Mouse (Mus musculus) c-Kit-positive CD71-positive TER-119-positive erythroid progenitor cells, embryonic 14.5 days (primary cell): Measurements from ENCODE around the gene Clock.
A peak's percentile ranks its signal among the peaks of the same experiment; 100 is the strongest.

Source experiments
- DNase-seq: peaks from one replicate; pipeline ENCODE4 v3.0.0-alpha.2; 2013; ENCODE audit warnings: low spot score

The Clock gene

DNA sequence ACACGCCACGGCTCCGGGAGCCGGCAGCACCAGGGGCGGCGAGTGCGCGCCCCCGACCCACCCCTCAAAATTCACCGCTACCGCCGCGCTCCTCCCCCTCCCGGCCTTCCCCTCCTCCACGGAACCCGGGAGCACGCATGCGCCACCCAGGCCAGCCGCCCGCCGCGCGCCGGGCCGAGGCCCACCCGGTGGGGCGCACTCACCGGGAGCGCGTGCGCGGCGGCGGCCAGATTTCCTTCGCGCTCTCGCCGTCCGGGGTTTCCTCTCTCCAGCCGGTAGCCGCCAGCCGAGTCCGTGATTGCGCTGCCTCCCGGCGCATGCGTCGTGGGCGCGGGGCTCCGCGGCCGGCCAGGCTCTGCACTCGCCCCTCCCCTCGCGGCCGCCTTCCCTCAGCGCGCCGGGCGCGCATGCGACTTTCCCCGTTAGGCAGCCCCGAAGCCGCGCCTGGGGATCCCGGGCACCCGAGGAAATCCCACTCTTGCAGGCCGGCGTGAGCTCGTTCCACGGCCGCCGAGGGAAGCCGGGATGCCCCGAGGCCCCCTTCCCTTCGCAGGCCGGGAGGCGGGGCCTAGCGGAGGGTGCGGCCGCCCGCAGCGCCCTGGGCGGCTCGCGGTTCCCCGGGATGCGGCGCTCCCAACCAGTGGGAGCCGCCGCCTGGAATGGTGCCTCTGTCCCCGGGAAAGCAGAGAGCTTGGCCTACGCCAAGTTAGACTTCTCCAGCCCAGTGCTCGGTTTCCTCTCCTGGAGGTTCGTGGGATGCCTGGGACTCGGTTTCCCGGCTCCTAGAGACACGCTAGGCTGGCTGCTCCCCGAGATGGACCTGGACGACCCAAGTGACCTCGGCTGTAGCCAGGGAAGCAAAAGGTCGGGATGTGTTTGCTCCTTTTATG, at the start of gene Clock:
Clock (minus strand) TSS at position 341 of the 890 bp plus-strand sequence.
- peak; percentile 60 for DNase-seq

DNA sequence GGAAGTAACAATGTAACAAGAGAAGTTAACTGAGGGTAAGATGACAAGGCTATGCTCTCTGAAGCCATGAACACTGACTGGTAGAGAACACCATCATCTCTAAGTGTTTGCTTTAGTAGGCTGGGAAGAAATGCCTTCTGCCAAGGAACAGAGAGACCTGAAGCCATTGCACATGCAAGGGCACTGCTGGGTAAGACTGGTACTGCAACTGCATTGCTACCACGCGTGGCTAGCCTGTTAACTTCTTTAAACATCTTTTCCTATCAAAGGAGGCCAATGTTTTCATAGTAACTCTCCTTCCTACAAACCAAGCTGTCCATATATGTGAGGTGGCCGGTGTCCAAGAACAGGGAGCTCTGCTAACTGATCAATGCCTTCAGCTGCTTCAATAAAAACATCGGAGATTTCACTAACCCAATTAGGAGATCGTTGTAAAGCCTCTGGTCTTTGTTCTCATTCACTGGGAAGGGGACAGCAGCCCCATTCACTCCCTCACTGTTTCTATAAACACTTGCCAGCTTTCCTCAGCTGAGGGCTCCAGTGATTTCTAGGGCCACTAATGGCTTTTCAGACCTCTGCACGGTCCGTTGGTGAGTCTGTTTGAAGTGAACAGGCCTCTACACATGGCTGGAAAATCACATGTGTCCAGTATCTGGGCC, 47.5 kb upstream of the Clock start:
- no peak for DNase-seq

DNA sequence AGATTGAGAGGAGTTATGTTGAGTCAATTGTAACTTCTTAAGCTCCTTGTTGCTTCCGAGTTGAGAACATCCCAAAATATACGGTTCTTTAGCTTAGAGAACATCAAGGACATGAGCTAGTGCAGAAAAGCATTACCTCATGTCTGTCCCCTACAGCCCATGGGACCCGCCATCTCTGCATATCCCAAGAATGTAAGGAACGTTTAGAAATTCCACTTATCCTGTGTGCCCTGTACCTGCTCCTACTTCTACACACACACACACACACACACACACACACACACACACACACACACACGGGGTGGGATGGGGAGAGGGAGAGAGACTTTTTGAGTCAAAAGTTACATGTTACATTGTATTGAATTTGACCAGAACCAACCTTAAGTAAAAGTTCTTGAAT, 46.9 kb upstream of the Clock start:
- no peak for DNase-seq

DNA sequence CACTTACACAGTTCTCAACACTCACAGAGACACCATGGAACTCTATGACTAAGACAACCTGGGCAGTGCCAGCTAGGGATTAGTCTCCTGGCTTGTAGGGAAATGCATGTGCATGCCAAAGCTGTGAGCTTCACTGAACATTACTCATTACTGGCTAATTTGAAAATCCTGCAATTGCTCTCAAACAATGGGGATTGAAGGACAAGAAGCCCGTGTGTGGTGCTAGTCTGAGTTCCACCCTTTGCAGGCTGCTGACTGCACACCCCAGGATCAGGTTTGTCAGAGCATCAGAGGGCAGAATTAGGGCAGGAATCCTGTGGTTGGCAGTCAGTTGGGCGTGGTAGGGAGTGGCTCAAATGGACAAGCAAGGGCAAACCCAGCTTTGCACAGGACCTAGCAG, 41.5 kb upstream of the Clock start:
- no peak for DNase-seq

DNA sequence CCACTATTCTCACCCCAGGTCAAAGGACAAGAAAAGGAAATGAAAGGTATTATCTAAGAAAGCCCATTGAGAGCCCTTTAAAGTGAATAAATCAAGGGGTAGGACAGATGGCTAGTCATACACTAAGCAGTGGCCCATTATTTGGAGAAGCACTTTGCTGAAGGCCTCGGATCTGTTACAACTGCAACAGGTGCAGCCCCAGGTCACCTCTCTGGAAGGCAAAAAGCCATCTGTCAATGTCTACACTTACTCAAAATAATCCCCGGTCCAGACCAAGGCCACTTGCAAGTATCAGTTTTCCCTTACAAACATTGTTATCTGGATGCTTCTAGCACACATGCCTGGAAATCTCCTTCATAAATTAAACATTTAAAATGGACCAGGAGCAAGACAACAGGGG, 36.3 kb upstream of the Clock start:
- no peak for DNase-seq

DNA sequence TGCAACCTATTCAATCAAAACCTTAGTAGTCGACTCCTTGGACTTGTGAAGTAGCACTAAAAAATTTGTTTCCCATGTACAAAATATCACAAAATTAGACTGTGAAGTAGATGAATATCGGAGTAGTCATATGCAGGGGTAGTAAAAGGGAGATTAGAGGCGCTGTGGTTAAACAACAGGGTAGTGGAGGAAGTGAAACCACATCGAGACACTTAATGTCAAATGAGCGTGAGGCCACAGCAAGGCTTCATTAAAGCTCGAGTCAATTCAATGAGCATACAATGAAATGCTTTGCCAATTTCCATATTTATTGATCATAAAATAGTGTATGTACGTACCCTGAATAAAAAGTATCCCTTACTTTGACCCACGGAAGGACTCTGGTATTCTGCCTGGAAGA, 32.5 kb upstream of the Clock start:
- DNase-seq: no peak

DNA sequence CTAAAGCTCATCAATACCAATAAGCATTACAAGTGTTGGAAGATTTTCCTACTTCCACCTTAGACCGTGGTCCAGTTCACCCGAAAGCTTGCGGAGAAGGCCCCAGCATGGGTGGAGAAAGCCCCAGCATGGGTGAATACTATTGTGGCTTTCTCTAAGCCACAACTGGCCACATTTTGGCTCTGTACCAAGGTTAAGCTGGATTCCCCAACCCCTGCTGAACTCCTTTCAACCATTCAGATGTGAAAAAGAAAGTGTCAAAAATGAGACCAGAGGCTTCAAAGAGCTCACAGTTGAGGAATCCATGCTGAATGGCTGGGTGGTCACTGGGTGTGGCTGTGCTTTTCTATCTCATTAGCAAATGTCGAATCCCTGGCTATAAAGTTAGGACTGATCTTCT, 29.2 kb upstream of the Clock start:
- no peak for DNase-seq

DNA sequence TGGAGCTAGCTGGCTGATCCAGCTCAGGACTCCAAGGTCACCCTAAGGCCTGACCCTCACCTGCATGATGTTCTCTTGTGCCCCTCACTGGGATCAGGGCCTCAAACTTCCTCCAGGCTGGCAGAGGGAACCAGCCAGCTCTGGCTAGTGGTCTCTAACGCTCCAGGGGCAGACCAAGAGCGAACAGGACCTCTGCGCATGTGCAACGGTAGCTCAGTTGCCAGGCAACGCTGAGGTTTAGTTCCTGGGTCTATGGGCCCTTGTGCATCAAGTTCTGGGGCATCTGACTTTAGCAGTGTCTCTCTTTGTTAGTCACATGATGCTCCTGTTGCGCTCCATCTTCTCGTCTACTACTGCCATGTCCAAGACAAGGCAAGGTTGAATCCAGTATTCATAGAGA, 26.4 kb upstream of the Clock start, which contains the start of gene Pdcl2:
Pdcl2 (minus strand) TSS at position 204 of the 400 bp plus-strand sequence.
- no peak for DNase-seq

DNA sequence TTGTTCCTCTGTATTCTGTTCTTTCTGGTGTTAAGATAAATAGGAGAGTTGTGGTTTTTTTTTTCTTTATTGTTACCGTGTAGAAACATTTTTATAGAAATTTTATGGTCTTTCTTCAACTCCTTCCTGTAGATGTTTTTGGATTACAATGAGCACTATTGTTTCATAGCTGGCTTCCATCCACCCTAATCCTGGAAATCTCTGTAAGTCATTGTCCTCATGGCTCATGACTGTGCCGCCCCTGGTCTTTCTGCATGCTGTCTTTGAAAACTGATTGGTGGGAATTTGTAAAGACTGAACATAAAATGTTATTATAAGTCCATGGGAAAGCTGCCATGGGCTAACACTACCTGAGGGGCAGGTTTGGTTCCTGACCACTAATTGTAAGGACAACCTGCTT, 22.7 kb upstream of the Clock start:
- no peak for DNase-seq

DNA sequence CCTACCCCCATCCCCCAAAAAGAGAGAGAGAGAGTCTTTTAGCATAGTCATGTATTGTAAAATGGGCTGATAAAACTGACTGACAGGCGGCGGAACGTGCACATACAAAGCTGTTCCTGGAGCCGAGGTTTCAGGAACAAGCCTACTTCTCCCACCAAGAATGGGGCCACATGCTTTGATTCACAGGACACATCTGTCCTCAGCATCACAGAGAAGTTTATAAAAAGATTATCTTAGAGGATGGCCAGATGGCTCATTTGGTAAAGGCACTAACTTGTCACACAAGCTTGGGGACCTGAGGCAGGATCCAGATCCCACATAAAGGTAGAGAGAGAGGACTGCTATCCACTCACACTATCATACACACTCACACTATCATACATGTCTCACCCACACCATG, 20.5 kb upstream of the Clock start:
- DNase-seq: no peak

DNA sequence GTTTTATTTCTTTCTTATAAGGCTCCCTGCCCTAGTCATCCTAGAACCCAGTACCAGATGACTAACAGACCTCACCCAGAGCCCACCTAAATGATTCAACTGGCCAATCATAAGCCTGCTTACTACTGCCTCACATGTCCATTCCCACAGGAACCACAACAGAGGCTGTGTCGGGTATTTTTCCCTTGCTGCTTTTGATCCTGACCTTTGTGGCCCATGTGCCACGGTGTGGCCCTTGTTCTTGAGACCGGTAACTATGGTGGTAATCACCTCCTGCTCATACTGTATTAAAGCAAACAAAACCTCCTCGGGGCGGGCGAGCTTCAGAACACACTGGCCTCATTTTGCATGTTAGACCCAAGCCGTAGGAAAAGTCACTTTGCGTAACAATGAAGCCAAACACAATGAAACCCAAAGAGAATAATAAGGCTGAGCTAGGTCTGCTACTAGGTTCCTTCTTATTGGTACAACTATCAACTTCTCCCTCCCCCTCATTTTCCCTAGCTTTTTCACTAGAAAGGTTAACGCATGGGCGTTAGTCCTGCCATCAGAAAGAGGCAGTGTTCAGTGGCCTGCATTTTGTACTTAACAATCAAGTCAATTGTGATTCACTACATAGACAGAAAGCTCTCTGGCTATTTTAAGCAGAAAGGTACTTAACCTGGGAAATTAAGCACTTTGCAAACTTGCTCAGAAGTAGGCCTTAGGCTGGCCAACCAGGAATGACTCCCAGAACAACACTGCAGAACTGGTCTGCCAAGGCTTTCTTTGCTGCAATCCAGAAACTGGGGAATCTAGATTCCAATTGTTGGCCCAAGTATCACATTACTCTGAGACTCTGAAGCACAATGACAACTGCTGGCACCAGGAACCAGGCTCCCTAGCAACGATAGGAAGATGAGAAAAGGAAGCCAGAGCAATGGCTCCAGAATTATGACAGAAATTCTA, 16.9 kb upstream of the Clock start:
- no peak for DNase-seq

DNA sequence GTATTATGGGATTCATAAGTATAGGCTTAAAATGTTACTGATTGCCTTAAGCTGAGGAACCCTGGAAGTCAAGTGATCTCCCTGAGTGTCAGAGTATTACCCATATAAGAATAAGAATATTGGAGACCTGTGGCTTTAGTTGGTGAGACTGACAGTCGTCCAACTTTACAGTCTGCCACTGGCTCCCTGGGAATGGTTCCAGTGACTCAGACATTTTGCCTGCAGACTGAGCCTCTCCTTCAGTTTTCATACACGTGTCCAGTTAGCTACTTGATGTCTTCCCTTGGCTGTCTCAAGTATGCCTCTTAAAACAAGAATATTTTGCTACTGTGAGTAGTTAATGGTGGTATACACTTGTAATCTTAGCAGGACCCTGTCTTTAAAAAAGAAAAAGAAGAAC, 3.6 kb upstream of the Clock start:
- no peak for DNase-seq

DNA sequence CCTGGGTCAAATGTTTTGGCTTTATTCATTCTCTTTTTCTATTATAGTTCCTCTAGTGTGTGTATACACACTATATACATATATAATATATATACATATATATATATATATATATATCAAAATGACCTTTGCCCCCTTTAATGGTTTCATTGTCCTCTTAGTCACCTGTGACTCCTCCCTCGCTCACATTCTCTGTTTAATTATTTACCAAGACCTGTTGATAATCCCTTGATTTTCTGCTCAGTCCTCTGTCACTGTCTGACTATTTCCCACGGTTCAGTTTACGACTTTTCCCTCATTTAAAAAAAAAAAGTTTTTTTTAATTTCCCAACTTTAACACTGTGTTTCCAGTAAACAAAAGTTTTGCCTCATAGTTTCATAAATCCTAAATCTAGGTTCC, 1.7 kb upstream of the Clock start:
- DNase-seq: no peak

DNA sequence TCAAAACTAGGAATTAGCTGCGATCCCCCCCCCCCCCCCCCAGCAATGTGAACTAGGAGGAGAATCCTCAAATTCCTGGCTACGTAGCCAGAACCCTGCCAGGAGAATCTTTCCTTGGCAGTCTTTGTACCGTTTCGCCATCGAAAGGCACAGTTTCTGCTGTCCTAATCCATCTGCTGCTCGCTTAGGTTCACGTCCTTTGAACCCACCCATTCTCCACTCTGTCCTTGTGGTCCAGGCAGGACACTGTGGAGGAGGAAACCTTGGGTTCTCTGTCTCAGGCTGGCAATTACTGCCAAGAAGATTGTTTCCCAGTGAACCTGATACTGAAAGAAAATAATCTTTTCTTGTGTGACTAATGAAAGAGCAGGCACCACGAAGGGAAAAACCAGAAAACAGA, 1.0 kb upstream of the Clock start:
- DNase-seq: no peak

DNA sequence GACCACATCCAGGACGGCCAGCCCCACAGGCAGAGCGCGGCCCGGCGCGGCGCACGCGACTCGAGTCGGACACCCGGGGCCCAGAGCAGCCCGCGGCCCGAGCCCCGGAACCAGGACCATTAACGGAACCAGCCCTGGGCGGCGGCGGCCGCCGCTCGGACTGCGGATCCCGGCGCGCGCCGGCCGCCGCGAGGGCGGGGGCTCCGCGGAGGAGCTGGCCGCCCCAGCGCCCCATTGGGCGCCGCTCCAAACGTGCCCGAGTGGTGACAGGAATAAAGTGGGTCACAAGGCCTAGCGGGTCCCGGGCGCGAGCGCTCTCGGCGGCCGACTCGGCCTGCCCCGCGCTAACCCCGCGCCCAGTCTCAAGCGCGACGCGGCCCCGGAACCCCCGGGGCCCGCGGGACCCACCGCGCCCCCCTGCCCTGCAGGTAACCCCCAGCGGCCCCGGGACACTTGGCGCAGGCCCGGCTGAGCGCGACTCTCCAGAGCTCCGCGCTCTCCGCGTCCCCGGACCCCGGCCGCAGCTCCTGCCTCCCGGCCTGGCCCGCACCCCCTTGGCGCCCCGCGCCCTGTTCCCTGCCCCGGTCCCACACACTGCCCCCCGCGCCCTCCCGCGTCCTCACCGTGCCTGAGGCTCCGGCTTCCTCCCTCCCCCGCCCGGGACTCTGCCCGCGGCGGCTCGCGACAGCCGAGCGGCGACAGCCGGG, 694 bp downstream of the Clock start:
- DNase-seq: peak; percentile 57

DNA sequence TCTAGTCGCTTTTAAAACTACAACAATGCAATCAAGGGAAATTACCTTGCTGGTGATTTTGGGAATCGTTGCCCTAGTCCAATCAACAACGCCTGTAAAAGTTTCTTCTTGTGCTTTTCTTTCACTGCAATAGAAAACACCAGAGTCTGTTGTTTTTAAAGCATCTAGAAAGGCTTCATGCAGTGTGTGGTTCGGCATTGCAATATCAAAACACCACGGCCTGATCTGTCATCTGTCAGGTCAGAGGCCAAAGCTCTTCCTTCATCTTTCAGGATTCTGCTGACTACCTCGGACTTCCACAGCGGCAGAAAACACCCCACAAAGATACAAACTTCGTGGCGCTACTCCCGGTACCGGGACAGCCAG, 1.2 kb downstream of the Clock start:
- no peak for DNase-seq

DNA sequence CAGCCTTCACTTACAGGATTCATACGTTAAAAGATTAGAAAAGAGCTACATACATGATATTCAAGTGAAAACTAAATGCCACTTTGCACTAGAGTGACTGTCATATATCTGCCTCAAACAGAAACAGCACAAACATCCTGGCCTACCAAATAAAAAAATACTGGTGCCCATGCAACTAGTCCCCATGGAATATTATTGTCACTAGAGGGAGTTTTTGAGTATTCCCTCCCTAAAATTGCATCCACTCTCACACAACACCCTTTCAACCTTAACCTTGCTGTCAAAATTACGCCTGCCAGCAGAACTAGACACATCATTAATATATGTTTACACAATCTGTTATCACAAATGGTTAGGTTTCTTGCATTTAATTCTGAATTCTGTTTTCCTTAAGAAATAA, 2.6 kb downstream of the Clock start:
- DNase-seq: no peak

DNA sequence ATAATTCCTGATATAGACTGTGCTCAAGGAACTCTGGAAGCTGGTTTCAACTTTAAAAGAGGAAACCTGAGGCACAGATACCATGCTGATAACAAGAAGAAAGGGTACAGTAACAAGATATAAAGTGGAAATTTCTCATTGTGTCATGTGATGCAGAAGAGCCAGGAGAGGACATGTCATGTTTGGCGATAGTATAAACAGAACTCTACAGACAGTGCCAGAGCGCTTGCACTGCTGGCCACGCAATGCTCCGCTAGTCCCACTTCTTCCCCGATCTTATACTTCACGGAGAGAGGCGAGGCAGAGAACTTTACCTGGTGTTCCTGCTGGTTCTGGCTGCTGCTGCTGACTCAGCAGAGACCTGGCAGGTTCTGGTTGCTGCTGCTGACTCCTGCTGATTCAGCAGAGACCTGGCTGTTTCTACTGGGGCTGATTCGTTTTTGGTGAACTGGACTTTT, 15.3 kb downstream of the Clock start:
- no peak for DNase-seq

DNA sequence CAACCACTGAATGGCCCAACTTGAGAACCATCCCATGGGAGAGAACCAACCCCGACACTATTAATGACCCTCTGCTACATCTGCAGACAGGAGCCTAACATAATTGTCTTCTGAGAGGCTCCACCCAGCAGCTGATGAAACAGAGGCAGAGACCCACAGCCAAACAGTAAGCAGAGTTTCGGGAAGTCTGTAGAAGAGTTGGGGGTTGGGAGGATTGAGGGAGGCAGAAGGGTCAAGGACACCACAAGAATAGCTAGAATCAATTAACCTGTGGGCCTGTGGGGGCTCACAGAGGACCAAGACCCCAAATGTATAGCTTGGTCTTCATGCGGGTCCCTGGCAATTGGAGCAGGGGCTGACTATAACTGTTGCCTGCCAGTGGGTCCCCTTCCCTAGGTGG, 16.3 kb downstream of the Clock start:
- DNase-seq: no peak

DNA sequence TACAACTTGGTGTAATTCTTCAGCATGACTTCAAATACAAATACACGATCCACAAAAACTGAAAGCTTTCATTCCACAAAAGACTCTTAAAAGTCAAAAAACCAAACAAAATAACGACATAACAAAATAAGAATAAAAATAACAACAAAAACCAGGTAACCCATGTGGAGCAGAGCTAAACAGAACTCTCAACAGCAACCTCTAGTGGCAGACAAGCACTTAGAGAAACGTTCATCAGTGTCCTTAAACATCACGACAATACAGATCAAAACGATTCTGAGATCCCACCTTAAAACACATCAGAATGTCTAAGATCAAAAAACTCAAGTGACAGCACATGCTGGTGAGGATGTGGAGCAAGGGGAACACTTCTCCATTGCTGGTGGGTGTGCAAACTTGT, 17.5 kb downstream of the Clock start:
- no peak for DNase-seq

DNA sequence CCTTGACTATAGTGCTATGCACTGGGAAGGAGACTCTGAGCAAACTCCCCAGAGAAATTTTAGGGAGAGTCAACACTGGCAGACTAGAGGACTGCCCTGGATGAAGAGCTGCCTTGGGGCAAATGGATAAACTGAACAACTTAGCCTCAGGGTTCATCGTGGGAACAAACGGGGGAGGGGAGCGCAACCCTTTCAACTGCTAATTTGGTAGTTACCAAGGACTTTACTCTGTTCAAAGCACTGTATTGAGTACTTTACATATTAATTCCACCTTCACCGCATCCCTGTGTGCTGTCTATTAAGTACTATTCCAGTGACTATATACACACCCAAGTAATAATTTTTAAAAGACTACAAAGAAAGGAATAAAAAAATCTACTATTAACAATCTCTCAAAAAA, 18.9 kb downstream of the Clock start:
- no peak for DNase-seq

DNA sequence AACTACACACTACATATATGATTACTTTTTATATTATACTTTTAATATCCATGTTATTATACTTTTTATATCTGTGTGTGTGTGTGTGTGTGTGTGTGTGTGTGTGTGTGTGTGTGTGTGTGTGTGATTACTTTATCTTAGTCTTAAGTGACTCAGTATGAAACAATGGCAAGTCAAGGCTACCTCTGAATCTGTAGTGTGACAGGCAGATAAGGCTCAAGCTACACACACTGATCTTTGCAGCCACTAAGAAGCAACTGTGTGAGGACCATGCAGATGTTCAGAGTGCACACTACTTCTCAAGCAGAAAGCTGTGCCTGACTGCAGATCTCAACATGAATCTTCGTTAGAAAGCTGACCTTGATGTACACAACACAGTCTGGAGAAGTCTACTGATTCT, 20.7 kb downstream of the Clock start:
- no peak for DNase-seq
